Mouse (Mus musculus): ENCODE data around the gene Upk3b.

DNA sequence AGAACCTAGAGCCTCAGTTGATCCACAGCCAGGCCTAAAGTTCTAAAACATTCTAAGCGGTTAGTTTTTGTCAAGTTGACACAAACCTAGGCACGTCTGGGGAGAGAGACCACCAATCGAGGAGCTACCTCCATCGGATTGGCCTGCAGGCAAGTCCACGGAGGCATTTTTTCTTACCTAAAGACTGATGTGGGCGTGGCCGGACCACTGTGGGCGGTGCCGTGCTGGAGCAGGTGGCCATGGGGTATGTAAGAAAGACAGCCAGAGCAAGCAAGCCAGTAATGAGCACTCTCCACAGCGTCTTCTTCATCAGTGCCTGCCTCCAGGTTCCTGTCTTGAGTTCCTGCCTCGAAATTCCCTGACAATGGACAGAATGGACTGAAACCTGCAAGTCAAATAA is 35.2 kb downstream of the Upk3b start:
- TF ChIP-seq CTCF (IDR thresholded peaks at IDR 0.05; ENCODE audit: extremely low read depth, insufficient read depth, insufficient read length, insufficient replicate concordance) (no peak), POLR2A (IDR thresholded peaks at IDR 0.05; ENCODE audit: low read depth, low read length) (no peak)
